Mouse (Mus musculus): Measurements from ENCODE around the gene Abca16. TPM values are rescaled to one million over a fixed set of nuclear protein-coding genes. Genes with fewer than 3 reads are reported as not detected.

Gene Abca16
- under 1 TPM; 0.02 to 0.07 TPM for polyA plus RNA-seq (2017; shearing (Covaris generic))

DNA sequence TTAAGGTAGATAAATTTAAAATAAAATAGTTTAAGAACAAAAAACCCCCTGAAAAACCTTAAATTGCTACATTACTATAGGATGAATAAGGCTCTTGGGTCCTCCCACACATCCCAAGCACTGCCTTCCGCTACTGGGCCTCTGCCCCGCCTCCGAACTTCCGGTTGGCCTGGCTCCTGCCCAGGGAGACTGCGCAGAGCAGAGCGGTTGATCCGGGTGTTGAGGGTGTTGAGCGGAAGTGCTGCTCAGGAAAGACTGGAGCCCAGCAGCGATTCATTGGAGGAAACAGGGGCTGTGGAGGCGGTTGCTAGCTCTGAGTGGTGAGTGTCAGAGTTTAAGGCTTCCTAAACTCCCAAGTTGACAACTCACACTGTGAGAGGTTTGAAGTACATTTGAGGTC, at the start of gene Abca16:
Gene Abca16, plus strand, starts transcription at position 201 of the 400 bp plus-strand sequence.

Other genes with a start within 250 kb of the Abca16 start
- gene Anks4b, start 235.8 kb upstream of the Abca16 start, polyA plus RNA-seq (2017; shearing (Covaris generic)), result not detected
- gene Crym, start 207.5 kb upstream of the Abca16 start, polyA plus RNA-seq (2017; shearing (Covaris generic)), result under 1 TPM; 0.11 to 0.26 TPM
- gene Abca14, start 205.7 kb upstream of the Abca16 start, polyA plus RNA-seq (2017; shearing (Covaris generic)), result 1 to 10 TPM in 1 of 2 experiments, not detected in 1; 1.1 TPM
- gene Abca15, start 81.0 kb upstream of the Abca16 start, polyA plus RNA-seq (2017; shearing (Covaris generic)), result under 1 TPM; 0.12 to 0.17 TPM
- 100 to 1,000 TPM; 146 to 154 TPM for gene Uqcrc2, start 225.5 kb downstream of the Abca16 start, polyA plus RNA-seq (2017; shearing (Covaris generic))

All from inflammation-experienced regulatory T-cells (primary cell).